Mouse (Mus musculus) heart, postnatal 25 days (tissue): ENCODE results near the gene Lrrc38. TPM values are rescaled to one million over a fixed set of nuclear protein-coding genes. Genes with fewer than 3 reads are reported as not detected.

ENCODE experiments used
- total RNA-seq, 2 experiments: library from RNA; stranded (reverse); gene quantifications; 2 replicates each; pipeline ENCODE4 v1.2.3; 2021

Lrrc38 gene
- total RNA-seq, 2 experiments from 2014 or later, result 0.21 to 0.22 TPM

Other genes starting within 250 kb of the Lrrc38 start
- 10 to 100 TPM; 19.7 to 20.9 TPM for gene Prdm2, start 136.8 kb upstream of the Lrrc38 start, total RNA-seq
- 1 to 10 TPM; 7.8 to 8.3 TPM for gene Pdpn, start 50.2 kb upstream of the Lrrc38 start, total RNA-seq
- not detected for gene Pramel1, start 44.7 kb downstream of the Lrrc38 start, total RNA-seq
- 1 to 10 TPM; 9.1 to 9.3 TPM for gene Pramef8, start 62.7 kb downstream of the Lrrc38 start, total RNA-seq
- gene Oog4, start 100.6 kb downstream of the Lrrc38 start, total RNA-seq, result not detected
- not detected for gene Gm13043, start 161.6 kb downstream of the Lrrc38 start, total RNA-seq
- gene Gm13040, start 186.2 kb downstream of the Lrrc38 start, total RNA-seq, result not detected
- not detected for gene BC080695, start 201.9 kb downstream of the Lrrc38 start, total RNA-seq
- gene Gm13057, start 202.0 kb downstream of the Lrrc38 start, total RNA-seq, result not detected